Mouse (Mus musculus): ENCODE data around the gene Vmp1.

Vmp1 gene

GRCm38 (mm10) chr11:86629445-86629844, 54.2 kb downstream of the Vmp1 start:
- DNase-seq, result no peak

GRCm38 (mm10) chr11:86628448-86628847, 55.2 kb downstream of the Vmp1 start:
- no peak for DNase-seq

GRCm38 (mm10) chr11:86627649-86628048, 56.0 kb downstream of the Vmp1 start:
- DNase-seq, result no peak

- no peak for DNase-seq
Observed at GRCm38 (mm10) chr11:86626714-86627113, 56.9 kb downstream of the Vmp1 start.

- DNase-seq, result peak in 1 of 2 experiments; percentile 55
Observed at GRCm38 (mm10) chr11:86624237-86624941, 59.2 kb downstream of the Vmp1 start.

- no peak for DNase-seq
Observed at GRCm38 (mm10) chr11:86623402-86624010, 60.1 kb downstream of the Vmp1 start.

GRCm38 (mm10) chr11:86622191-86622912, 61.3 kb downstream of the Vmp1 start:
- DNase-seq, result no peak

- no peak for DNase-seq
Observed at GRCm38 (mm10) chr11:86621139-86621538, 62.5 kb downstream of the Vmp1 start.

- DNase-seq, result no peak
Observed at GRCm38 (mm10) chr11:86618548-86619335, 64.9 kb downstream of the Vmp1 start.

GRCm38 (mm10) chr11:86614607-86615006, 69.0 kb downstream of the Vmp1 start:
- DNase-seq, result no peak

- DNase-seq, result peak in 1 of 2 experiments; percentile 35
Observed at GRCm38 (mm10) chr11:86614056-86614530, 69.5 kb downstream of the Vmp1 start.

- no peak for DNase-seq
Observed at GRCm38 (mm10) chr11:86611991-86612390, 71.6 kb downstream of the Vmp1 start.

GRCm38 (mm10) chr11:86610239-86610638, 73.4 kb downstream of the Vmp1 start:
- no peak for DNase-seq

- no peak for DNase-seq
Observed at GRCm38 (mm10) chr11:86607808-86608350, 75.8 kb downstream of the Vmp1 start.

- no peak for DNase-seq
Observed at GRCm38 (mm10) chr11:86606621-86607339, 76.9 kb downstream of the Vmp1 start.

- no peak for DNase-seq
Observed at GRCm38 (mm10) chr11:86604732-86605520, 78.7 kb downstream of the Vmp1 start.

- no peak for DNase-seq
Observed at GRCm38 (mm10) chr11:86604289-86604688, 79.3 kb downstream of the Vmp1 start.

GRCm38 (mm10) chr11:86603719-86604118, 79.9 kb downstream of the Vmp1 start:
- no peak for DNase-seq

- no peak for DNase-seq
Observed at GRCm38 (mm10) chr11:86602116-86602515, 81.5 kb downstream of the Vmp1 start.

GRCm38 (mm10) chr11:86600209-86600557, 83.5 kb downstream of the Vmp1 start:
- no peak for DNase-seq

Measured in lung, postnatal 4 days (tissue).